Mouse (Mus musculus): ENCODE measurements around the gene Tada3.

Gene Tada3

DNA sequence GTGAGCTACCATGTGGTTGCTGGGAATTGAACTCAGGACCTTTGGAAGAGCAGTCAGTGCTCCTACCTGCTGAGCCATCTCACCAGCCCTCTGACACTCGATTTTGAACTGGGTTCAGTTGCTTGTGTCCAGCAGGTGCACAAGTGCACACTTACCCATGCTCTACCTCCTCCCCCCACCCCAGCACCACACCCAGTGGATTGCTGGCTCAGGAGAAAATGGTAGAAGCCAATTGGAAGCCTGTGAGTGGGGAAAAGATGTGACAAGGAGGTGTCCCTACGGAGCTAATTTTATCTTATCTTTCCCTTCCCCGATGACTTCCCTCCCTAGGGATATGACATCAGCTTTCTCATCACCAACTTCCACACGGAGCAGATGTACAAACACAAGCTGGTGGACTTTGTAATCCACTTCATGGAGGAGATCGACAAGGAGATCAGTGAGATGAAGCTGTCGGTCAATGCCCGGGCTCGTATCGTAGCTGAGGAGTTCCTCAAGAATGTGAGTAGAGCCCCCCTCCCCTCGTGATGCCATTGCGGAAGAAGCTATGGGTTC, 7.6 kb upstream of the Tada3 start:
- no peak for DNase-seq

DNA sequence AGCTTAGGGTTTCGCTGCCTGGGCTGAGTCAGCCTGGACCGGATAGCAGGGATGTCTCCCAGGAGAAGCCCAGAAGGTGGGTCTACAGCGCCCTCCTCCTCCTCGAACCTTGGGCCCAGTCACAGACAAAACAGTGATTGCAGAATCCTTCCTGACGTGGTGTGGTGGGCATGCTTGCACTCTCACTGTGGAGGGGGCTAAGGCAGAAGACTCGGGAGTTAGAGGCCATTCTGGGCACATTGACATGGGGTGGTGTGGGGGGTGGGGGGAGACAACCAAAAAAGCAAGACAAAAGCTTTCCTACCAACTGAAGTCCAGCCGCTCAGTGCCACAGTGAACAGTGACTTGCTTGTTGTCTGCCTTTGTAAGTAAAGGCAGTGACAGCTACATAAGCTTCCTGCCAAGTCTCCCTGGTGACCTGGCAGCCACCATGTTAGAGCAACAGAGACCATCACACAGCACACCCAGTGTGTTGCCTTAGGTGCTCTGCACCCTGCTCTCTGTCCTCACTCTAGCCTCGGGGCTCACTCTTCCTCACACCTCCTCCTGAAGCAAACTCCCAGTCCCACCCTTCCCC, 6.8 kb upstream of the Tada3 start:
- no peak for DNase-seq

DNA sequence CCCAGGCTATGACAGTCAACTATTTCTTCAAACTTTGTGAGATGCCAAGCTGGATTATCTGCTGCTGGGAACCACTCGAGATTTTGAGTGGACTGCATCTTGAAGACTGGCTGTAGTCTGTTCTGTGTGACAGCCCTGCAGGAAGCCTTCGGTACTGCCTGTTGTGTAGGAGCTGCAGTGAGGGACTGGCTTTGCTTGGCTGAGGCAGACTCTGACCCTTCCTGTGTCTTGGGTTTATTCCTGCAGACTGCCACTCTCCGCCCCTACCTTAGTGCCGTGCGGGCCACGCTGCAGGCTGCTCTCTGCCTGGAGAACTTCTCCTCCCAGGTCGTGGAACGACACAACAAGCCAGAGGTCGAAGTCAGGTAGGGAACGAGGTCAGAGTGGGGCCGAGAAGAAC, 2.8 kb upstream of the Tada3 start:
- no peak for DNase-seq

DNA sequence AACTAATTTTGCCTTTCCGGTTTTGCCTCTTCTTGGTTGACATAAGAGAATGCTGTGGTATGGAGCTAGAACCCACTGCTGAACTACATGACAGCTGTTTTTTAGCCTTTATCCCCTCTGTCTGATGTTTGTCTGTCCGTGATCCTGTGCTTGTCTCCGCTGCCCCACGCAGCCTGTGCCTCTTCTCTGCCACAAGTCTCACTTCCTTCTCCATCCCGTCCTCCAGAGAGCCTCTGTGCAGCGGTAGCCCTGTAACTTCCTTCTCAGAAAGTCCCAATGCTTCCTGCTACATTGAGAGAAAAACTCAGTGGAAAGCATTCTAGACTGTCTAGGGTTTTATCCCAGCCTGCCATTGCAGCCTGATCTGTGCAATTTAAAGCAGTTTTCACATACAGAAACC, 1.6 kb upstream of the Tada3 start:
- DNase-seq, result no peak

DNA sequence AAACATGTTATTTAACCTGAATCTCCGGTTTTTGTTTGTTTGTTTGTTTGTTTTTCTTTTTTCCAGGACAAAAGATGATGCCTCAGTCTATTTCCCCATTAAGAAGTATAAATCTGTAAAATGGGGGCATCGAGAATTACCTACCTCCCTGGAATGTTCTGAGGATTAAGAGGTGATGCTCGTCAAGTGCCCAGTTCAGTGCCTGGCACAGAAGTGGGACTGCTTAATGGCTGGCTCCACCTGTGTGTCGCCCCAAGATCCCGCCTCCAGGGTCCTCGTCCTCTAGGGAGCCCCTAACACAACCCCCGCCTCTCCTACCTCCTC, 549 bp downstream of the Tada3 start:
- DNase-seq, result peak in 1 of 2 experiments; percentile 84

DNA sequence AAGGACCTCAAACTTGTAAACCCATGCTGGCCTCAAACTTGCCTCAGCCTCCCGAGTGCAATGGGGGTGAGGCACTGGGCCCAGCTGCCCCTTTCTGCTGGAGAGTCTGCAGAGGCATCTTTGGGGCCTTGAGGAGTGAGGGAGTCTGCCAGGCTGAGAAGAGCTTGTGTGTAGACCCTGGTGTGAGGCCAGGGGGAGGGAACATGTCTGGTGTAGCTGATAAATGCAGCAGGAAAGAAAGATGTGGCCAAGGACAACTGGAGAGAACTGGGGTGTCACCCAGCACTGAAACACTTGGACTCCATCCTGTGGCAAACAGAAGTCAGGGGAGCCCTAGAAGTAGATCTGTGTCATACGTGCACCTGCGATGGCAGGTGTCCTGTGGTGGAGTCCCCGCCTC, 4.2 kb downstream of the Tada3 start:
- DNase-seq, result no peak

DNA sequence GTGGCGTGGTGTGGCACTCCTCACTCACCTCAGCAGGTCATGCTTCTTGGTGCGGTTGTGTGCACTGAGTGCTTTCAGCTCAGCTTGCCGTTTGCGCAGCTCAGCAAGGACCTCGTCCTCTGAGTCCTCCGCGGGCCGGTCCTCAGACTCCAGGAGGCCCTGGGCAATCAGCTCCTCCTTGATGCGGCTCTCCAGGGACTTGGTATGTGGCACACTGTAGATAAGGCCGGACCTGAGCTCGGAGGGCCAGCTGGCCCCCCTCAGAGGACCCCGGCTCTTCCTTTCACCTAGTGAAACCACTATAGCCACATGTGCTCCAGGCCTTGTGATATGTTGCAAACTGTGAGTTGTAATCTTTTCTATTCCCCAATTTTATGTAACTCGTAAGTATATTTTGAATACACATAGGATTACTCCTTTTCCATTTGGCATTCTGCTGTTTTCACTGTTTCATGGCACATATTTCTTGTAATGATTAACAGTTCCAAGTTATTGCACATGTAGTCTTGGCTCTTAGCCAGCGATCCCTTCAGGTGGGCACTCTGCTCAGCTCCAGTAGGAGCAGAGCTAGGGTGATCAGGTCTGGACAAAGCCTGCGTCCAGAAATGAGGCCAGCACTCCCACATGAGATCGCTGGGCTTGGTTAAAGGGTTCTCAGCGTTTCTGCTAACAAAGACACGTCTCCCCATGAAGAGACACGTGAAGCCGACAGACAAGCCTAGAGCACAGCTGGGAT, 7.3 kb downstream of the Tada3 start:
- DNase-seq, result no peak

DNA sequence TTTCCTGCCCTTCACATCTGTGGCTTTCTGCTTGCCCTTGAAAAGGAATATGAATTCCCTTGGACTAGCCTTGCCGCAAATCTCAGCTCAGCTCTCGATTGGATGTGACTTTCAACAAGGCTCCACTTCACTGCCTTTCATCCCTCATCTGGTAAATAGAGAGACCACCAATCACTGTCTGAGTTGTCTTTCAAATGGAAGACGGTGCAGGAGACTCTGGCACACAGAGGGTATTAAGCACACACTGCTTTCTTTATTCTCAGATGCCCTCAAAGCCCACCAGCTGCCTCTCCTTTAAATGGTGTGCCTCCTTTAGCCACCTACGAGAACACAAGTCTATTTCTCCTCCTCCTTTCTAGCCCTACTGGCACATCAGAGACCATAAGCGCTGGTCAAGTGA, 9.1 kb downstream of the Tada3 start:
- no peak for DNase-seq

DNA sequence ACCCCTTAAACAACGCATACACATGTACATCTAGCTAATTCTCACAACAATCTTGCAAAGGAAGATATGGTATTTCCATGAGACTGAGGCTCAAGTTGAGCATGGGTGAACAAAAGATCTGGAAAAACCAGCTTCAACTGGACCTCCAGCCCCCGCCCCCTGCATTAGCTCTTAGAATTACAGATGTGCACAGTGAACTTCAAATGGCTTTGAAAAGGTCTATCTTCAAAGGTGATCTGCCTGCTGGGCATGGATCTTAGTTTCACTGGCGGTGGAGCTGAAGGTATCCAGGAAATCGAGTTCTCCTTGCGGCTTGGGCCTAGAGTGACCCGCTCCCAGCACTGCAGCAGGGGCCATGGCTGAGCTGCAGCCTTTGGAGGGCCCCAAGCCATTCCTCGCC, 9.6 kb downstream of the Tada3 start:
- DNase-seq, result no peak

DNA sequence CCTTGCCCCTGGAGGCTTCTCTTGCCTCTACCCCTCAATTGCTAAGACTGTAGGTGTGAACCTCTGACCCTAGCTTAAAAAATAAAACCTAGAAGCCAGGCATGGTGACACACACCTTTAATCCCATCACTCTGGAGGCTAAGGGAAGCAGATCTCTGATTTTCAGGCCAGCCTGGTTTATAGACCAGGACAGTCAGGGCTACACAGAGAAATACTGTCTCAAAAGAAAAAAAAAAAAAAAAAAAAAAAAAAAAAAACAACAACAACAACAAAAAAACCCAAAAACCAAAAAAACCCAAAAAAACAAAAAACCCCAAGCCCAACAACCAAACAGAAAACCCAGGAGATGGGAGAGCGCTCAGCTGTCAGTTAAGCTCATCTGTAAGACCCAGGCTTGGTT, 10.1 kb downstream of the Tada3 start:
- no peak for DNase-seq

DNA sequence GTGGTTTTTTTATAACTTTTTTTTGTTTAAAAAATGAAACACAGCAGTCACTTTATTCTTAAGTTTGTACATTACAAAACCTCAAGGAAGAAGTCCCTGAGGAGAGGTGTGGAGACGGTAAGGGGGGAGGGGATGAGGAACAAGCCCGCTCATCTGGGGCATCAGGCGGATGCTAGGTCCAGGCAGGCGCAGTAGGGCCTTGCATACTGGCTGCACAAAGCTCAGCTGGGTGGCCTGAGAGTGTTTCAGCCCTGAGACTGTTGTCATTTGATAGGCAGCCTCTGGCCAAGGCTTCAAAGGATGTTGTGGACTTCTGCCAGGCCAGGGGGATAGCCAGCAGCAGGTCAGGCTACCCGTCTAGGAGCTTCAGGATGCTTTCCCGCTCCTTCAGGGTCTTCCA, 11.0 kb downstream of the Tada3 start:
- no peak for DNase-seq

DNA sequence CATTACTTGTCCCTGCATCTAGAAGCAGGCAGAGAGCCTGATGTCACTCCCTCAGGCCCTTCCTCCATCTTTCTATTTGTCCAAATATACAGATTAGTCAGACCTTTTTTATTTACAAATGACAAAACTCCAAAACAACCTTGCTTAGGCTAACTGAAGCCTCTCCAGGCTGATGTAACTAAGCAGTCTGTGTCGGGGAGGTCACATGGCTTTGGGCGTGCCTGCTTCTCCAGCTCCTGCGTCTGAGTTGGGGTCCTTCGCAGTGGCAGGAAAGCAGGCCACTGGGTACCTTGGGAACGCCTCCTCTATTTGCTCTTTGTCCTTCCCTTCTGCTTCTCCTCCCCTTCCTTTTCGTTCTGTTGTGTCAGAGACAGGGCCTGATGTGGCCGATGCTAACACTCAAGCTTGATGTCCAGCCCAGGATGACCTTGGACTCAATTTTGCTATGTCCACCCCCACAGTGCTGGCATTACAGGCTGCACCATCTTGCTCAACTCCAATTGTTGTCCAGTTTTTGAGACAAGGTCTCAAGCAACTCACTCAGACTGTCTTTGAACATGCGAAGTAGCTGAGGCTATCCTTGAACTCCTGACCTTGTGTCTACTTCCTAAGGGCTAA, 13.1 kb downstream of the Tada3 start:
- no peak for DNase-seq

DNA sequence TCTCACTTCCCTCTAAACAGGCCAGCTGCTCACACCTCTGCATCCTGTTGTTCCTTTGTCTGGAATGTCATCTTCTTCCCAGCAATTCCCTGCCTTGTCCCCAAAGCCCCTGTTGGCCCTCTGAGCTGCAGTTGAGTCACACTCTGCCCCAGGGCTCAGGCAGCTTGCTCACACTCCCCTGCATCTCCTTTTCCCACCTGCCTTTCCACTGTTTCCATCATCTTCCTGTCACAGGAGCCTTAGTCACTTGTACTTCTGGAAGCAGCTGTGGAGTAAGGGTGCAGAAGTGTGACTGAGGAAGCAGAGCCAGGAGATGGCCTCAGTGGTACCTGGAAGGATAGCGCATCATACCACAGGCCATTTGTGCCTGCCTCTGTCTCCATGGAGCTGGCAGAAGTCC, 15.4 kb downstream of the Tada3 start:
- DNase-seq, result no peak

DNA sequence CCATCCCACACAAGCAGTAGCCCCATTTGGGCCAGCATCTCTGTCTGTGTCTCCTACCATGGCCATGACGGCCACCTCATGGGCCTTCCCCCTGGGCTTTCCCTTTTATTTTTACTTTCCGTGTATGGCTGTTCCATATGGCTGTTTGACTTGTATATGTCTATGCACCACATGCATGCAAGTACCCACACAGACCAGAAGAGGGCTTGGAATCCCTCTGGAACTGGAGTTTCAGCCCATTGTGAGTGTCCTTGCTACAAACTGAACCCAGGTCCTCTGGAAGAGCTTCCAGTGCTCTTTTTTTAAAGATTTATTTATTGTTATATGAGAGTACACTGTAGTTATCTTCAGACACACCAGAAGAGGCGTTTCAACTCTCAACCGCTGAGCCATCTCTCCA, 16.2 kb downstream of the Tada3 start:
- DNase-seq, result no peak

DNA sequence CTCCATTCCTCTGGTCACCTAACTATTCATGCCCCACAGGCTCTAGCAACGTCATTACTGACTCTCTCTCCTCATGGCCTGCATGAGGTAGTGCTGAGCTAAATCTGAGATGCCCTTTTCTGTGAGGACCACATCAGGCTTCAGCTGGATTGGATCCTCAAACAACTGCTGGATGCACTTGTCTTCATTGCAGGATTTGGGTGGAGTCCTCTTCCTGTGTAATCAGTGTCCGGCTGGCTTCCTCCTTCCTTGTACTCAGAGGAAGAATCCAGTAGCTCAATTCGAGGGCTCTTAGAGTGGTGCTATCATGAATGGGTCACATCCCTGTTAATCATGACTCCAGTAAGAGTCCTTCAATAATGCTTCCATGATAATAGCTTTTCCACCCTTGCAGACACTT, 24.0 kb downstream of the Tada3 start:
- DNase-seq, result no peak

DNA sequence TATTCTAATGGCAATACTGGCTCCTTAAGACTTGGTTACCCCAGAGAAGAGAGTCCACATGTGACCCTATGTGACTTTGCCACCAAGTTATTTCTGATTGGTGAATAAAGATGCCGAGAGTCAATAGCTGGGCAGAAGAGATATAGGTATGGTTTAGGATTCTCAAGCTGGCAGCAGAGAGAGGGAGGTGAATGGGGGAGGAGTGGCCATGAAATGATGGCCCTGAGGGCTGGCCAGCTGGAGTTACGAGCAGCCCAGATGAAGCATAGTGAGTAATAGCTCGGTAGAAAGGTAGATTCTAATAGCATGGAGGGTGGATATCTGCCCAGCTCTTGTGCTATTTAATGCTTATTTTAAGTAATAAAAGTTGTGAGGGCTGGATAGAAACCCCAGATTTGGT, 24.9 kb downstream of the Tada3 start:
- DNase-seq, result no peak

DNA sequence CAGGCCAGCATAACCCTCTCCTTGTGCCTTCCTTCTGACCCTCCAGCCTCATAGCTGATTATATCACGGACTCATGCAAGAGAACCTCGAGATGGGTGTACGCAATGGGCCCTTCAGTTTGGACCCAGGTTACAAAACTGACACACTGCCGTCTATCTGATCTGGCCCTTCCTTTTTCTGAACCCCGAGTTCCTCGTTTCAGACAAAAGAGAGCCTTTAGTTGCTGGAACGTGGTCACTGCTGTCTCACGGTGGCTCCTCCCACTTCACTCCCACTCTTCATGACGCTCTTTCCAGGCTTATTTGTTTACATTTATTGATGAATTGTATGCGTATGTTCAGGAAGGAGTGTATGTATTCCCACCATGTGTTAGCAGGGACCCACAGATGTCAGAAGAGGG, 26.0 kb downstream of the Tada3 start:
- DNase-seq, result no peak

DNA sequence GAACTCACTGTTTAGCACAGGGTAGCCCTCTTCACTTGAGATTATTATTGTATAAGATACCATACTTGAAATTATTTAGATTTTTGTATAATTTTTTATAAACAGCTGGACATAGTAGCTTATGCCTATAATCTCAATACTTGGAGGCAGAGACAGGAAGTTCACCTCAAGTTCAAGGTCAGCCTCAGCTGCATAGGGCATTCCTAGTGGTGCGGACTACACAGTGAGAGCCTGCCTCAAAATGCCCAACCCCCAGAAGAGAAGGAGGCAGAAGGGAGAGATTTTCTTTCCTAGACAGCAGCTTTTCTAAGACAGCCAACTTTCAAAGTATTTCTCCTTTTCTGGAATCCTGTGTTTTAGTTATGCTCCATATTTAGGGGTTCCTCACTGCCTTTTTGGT, 26.5 kb downstream of the Tada3 start:
- no peak for DNase-seq

DNA sequence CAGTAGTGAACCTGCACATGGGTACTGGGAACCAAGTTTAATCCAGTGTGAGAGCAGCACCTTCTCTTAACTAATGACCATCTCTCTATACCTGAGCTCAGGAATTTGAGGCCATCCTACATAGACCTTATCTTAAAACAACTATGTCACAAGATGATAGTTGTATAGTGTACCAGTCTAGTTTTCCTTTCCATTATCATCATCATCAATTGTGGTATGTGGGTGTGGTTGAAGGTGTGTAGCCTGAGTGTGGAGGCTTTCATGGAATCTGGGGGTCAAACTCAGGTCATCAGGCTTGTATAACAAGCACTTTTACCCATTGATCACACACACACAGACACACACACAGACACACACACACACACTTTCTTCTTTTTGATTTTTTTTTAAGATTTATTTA, 27.1 kb downstream of the Tada3 start:
- no peak for DNase-seq

DNA sequence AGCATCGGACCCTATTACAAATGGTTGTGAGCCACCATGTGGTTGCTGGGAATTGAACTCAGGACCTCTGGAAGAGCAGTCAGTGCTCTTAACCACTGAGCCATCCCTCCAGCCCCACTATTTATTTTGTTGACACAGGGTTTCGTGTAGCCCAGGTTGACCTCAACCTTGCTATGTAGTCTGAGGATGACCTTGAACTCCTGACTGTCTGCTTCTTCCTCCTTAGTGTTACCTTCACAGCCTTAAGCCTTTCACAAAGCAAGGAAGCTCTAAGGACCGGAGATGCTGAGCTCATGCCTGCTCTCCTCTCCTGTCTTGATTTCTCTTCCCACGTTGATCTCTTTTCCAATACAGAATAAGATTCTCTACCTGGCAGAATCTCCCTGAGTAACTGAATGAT, 30.8 kb downstream of the Tada3 start:
- no peak for DNase-seq

DNA sequence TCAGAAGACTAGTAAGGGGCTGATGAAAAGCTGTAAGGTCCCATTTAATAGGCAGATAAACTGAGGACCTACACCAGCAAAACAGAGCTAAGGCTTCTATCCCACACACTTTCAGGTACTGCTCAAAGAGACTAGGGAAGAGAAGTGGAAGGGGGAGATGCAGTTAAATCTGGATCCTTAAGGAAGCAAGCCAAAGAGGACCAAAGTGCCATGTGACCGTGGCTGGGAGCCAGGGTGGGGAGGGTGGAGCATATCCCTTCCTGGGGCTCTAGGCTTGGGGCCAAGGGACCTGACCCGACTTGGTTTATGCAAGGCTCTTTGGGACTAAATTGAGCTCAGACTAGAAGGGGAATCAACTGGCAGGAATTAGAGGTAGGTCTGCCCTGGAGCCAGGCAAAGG, 33.4 kb downstream of the Tada3 start:
- DNase-seq, result no peak

DNA sequence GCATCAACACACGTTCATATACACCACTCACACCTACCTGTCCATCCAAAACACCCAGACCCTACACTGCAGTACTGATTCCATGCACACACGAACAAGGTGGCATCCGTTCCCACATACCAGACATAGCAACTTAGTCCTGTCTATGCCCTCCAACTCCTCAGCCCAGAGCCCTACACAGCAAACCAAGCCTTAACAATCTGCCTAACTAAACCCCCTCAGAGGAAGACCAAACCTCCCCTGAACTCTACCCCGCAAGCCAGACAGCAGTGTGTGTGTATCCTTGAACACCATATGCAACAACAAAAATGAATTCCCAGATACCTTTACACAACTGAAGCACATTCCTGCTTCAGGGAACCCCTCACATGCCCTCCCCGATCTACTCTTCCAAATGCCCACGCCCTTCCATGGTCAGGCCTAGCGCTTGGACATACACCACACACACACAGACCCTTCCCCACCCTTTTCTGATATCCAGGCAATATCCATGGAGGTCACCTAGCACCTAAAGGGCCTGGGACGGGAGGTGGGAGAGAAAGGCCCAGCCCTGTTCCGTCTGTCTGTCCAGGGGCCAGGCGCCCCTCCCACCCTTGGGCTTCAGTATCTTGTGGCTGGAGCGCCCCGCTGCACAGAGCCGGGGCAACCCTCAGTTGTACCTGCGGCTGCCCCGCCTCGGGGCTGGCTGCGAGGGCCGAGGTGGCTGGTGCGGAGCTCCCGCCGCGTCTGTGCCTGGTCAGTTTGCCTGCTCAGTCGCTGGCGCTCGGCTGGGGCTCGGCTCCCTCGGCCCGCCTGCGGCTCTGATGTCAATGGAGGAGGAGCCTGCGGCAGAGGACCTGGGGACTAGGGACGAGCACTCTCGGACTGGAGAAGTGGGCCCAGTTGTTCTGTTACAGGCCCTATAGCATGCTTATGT, 34.2 kb downstream of the Tada3 start, which contains the start of gene Camk1:
Gene Camk1, minus strand, starts transcription at position 808 of the 916 bp plus-strand sequence.
- peak in 1 of 2 experiments; percentile 28 for DNase-seq

DNA sequence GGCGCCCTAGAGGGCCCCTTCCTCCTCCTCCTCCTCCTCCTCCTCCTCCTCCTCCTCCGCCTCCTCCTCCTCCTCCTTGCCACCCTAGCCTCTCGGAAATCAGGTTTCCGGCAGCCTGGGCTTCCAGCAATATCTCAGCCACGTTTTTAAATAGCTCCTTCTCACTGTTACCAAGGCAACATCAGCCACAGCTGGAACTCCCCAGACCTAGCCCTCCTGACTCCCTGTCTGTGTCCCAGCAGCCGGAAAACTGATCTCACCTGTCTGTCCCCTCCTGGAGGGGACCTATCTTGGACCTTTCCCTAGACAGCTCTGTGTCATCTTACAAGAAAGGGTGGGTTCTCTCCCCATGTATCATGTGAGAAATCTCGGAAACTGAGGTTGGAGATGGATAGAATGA, 35.4 kb downstream of the Tada3 start:
- no peak for DNase-seq
